Mouse (Mus musculus): Measurements from ENCODE around the gene Psen1. TPM values are rescaled to one million over a fixed set of nuclear protein-coding genes. Genes with fewer than 3 reads are reported as not detected.

Gene Psen1
- polyA plus RNA-seq, 1 experiment from 2014 or later = 59.5 TPM

DNA sequence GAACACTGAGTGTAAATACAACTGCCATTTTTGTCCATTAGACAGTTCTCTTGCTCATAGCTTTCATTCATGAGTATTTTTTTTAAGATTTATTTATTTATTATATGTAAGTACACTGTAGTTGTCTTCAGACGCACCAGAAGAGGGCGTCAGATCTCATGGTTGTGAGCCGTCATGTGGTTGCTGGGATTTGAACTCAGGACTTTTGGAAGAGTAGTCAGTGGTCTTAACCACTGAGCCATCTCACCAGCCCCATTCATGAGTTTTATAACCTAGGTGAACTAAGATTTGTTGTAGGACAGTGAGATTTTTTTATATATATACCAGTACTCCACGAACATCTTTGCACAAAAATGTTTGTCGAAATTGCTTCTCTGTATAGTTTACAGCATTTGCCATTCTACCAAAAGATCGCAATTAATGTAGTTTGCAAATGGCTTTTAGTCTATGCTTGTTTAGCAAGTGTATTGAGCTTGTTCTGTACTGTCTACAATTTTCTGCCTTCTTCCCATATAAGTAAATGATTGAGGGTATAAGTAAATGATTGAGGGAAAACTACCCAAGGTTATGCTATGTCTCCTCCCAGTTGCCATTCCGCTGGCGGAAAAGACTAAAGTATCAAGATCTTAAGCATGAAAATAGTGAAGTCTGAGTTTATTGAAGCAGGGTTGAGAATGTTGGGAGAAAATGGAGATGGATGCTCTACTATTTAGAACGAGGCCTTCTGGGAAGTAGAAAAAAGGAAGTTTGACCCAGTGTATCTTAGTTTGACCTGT is 1.2 kb upstream of the Psen1 start:
- peak; percentile 19; the same call in 1 of the 2 replicates for TF ChIP-seq CTCF (IDR thresholded peaks at IDR 0.05; ENCODE audit: low read depth)
- DNase-seq (ENCODE audit: low spot score) (peak; percentile 38), ATAC-seq (replicated peaks; ENCODE audit: low FRiP score, low read depth) (0 out of 2 replicates have a peak, but pooled peaks have one; percentile 38)
- Histone ChIP-seq H3K9ac (ENCODE audit: low read depth, low read length) (no peak overlapping the region), H3K27me3 (ENCODE audit: insufficient read depth, low read length) (no peaks in the 10 kb centered on the region), H3K27ac (peak overlapping the region; percentile 95), H3K36me3 (ENCODE audit: insufficient read depth, low read length) (peaks cover 10% of the 10 kb centered on the region; the same call in 1 of the 2 replicates), H3K4me1 (replicated peaks; ENCODE audit: insufficient read depth, low read length) (peaks cover 4% of the 10 kb centered on the region; the same call in 1 of the 2 replicates), H3K4me3 (replicated peaks; ENCODE audit: low read depth, low read length) (no peak overlapping the region), H3K4me2 (ENCODE audit: low read length) (no peak overlapping the region), H3K9me3 (replicated peaks; ENCODE audit: low read length) (no peaks in the 10 kb centered on the region)
- WGBS = 81% methylated on average over 9 of the region's 9 CpGs

DNA sequence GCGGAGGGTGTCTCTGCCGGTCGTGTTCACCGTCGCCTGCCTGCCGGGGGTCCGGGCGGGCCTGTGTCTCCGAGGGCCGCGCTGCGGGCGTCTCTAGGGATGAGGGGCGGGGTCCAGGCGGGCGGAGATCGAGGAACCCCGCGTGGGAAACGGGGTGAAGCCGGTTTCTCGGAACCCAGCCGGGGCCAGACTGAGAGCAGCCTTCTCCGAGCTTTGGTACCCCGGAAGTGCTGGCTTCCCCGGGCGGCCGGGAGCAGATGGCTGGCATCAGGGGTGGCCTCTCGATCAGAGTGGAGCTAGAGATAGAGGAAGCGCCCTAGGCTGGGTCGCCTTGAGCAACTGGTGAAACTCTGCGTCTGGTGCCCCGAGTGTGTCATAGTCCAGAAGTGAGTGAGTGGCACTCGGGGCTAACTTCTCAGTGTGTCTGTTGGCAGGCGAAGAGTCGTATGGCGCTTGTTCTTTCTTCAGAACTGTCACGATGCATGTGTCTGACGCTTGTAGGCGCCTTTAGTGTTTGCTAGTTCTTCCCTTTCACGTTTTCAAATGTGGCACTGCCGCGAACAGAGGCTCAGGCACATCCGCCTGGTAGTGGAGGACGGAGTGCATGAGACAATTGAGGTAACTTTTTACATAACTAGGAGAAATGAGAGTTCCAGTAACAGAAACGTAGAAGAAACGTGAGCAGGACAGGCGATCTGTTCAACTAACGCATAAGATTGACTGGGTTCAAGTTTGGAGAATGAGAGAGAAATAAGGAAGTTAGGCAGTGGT is 549 bp downstream of the Psen1 start:
- Histone ChIP-seq H3K4me1 (replicated peaks; ENCODE audit: insufficient read depth, low read length) (peaks cover 4% of the 10 kb centered on the region; the same call in 1 of the 2 replicates), H3K27ac (peak overlapping the region; percentile 95), H3K4me2 (ENCODE audit: low read length) (peak overlapping the region; percentile 78), H3K9ac (ENCODE audit: low read depth, low read length) (peak overlapping the region; percentile 84), H3K27me3 (ENCODE audit: insufficient read depth, low read length) (no peaks in the 10 kb centered on the region), H3K9me3 (replicated peaks; ENCODE audit: low read length) (no peaks in the 10 kb centered on the region), H3K36me3 (ENCODE audit: insufficient read depth, low read length) (0 out of 2 replicates have a peak, but pooled peaks cover 2% of the 10 kb centered on the region), H3K4me3 (replicated peaks; ENCODE audit: low read depth, low read length) (peak overlapping the region; percentile 82)
- ATAC-seq (replicated peaks; ENCODE audit: low FRiP score, low read depth) (peak; percentile 77), DNase-seq (ENCODE audit: low spot score) (peak; percentile 64)
- TF ChIP-seq CTCF (IDR thresholded peaks at IDR 0.05; ENCODE audit: low read depth) = no peak
- WGBS = under 1% methylated on average over 49 of the region's 49 CpGs

DNA sequence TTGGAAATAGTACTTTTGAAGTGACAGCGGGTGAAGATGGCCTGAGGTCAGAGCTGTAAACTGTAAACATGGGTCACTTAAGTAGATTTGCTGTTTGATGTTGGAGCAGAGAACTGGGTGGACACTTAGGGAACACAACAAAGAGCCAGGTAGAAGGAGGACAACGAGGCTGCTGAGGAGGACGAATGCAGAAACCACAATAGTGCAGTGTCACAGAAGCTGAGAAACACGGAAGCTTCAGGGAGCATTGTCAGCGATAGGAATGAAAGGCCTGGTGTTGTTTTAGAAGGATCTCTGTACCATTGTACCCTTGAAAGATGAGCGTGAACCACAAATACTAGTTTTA is 1.1 kb downstream of the Psen1 start:
- Histone ChIP-seq H3K36me3 (ENCODE audit: insufficient read depth, low read length) (no peaks in the 10 kb centered on the region), H3K27ac (peak overlapping the region; percentile 95), H3K9me3 (replicated peaks; ENCODE audit: low read length) (no peaks in the 10 kb centered on the region), H3K4me1 (replicated peaks; ENCODE audit: insufficient read depth, low read length) (peaks cover 4% of the 10 kb centered on the region; the same call in 1 of the 2 replicates), H3K4me2 (ENCODE audit: low read length) (peak overlapping the region; percentile 78), H3K27me3 (ENCODE audit: insufficient read depth, low read length) (no peaks in the 10 kb centered on the region), H3K4me3 (replicated peaks; ENCODE audit: low read depth, low read length) (peak overlapping the region; percentile 82), H3K9ac (ENCODE audit: low read depth, low read length) (peak overlapping the region; percentile 84)
- ATAC-seq (replicated peaks; ENCODE audit: low FRiP score, low read depth) (no peak), DNase-seq (ENCODE audit: low spot score) (peak; percentile 16)
- TF ChIP-seq CTCF (IDR thresholded peaks at IDR 0.05; ENCODE audit: low read depth) = no peak
- WGBS = 14% methylated on average over 6 of the region's 6 CpGs

DNA sequence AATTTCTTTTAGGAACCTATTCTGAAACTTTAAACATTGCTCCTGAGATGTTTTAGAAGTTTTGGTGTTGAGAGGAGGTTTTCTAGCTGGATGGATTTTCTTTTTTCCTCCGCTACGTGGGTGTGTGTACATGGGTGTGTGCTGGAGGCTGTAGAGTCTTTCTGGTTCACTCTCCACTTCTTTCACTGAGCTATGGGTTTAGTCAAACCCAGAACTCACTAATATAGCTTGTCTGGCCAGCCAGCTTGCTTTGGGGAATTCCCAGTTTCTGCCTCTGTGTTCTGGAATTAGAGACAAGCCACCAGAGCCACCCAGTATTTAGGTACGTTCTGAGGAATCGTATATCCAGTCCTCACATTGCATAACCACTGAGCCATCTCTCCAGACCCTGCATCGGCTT is 6.1 kb downstream of the Psen1 start:
- H3K27me3 ChIP-seq (ENCODE audit: insufficient read depth, low read length) = no peaks in the 10 kb centered on the region
- no peak overlapping the region for H3K9ac ChIP-seq (ENCODE audit: low read depth, low read length)
- no peak for TF ChIP-seq CTCF (IDR thresholded peaks at IDR 0.05; ENCODE audit: low read depth)
- ATAC-seq (replicated peaks; ENCODE audit: low FRiP score, low read depth) (no peak), DNase-seq (ENCODE audit: low spot score) (no peak)
- WGBS = 87% methylated on average over 5 of the region's 5 CpGs
- no peaks in the 10 kb centered on the region for H3K9me3 ChIP-seq (replicated peaks; ENCODE audit: low read length)
- no peaks in the 10 kb centered on the region for H3K36me3 ChIP-seq (ENCODE audit: insufficient read depth, low read length)
- H3K27ac ChIP-seq = no peak overlapping the region
- H3K4me1 ChIP-seq (replicated peaks; ENCODE audit: insufficient read depth, low read length) = peaks cover 11% of the 10 kb centered on the region; the same call in 1 of the 2 replicates
- H3K4me2 ChIP-seq (ENCODE audit: low read length) = no peak overlapping the region
- no peak overlapping the region for H3K4me3 ChIP-seq (replicated peaks; ENCODE audit: low read depth, low read length)

DNA sequence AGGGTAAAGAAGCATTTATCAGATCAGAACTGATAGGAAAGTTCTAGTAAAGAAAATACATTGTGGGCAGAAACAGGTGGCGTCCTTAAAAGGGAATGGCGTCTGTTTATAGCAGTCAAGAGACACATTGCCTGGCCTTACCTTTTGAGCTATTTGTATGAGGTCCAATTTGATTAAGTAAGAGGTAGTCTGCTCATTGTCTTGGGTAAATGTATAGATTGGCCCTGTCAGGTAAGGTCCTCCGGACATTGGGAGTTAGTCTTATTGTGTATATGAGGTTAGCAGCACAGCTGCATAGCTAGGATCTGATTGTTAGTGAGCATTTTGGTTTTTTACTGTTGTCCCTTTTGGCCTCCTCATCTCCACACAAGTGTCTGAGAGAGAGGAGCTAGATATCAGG is 6.7 kb downstream of the Psen1 start:
- Histone ChIP-seq H3K27ac (no peak overlapping the region), H3K27me3 (ENCODE audit: insufficient read depth, low read length) (no peaks in the 10 kb centered on the region), H3K9me3 (replicated peaks; ENCODE audit: low read length) (no peaks in the 10 kb centered on the region), H3K4me2 (ENCODE audit: low read length) (no peak overlapping the region), H3K4me3 (replicated peaks; ENCODE audit: low read depth, low read length) (no peak overlapping the region), H3K36me3 (ENCODE audit: insufficient read depth, low read length) (no peaks in the 10 kb centered on the region), H3K4me1 (replicated peaks; ENCODE audit: insufficient read depth, low read length) (peaks cover 13% of the 10 kb centered on the region; the same call in 1 of the 2 replicates), H3K9ac (ENCODE audit: low read depth, low read length) (no peak overlapping the region)
- 89% methylated on average over 3 of the region's 3 CpGs for WGBS
- ATAC-seq (replicated peaks; ENCODE audit: low FRiP score, low read depth) (no peak), DNase-seq (ENCODE audit: low spot score) (no peak)
- TF ChIP-seq CTCF (IDR thresholded peaks at IDR 0.05; ENCODE audit: low read depth) = no peak

DNA sequence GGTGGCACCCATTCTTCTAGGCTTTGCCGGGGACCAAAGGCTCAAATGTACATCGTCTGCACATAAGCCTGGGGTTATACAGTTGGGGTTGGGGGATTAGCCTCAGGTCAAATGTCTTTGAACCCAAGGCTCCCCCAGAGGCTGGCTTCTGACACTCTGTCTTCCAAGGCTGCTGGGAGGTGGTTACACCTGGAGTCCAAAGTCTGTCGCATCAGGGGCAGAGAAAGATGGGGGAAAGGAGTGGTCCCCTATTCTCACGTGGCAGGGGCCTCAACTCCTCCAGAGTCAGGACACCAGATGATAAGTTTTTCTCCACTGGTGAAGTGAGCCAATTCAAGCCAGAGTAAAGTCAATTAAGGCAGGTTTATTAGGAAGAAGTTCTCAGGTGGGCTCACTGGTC is 10.7 kb downstream of the Psen1 start:
- peaks cover 9% of the 10 kb centered on the region; the same call in 1 of the 2 replicates for H3K4me1 ChIP-seq (replicated peaks; ENCODE audit: insufficient read depth, low read length)
- no peaks in the 10 kb centered on the region for H3K27me3 ChIP-seq (ENCODE audit: insufficient read depth, low read length)
- no peaks in the 10 kb centered on the region for H3K9me3 ChIP-seq (replicated peaks; ENCODE audit: low read length)
- peak overlapping the region; percentile 67 for H3K27ac ChIP-seq
- ATAC-seq (replicated peaks; ENCODE audit: low FRiP score, low read depth) (no peak), DNase-seq (ENCODE audit: low spot score) (no peak)
- no peak overlapping the region for H3K9ac ChIP-seq (ENCODE audit: low read depth, low read length)
- no peak overlapping the region for H3K4me2 ChIP-seq (ENCODE audit: low read length)
- WGBS = 76% methylated on average over 4 of the region's 4 CpGs
- 0 out of 2 replicates have a peak, but pooled peaks cover 3% of the 10 kb centered on the region for H3K36me3 ChIP-seq (ENCODE audit: insufficient read depth, low read length)
- no peak overlapping the region for H3K4me3 ChIP-seq (replicated peaks; ENCODE audit: low read depth, low read length)
- no peak for TF ChIP-seq CTCF (IDR thresholded peaks at IDR 0.05; ENCODE audit: low read depth)
